Mouse (Mus musculus) skeletal muscle tissue, adult 2 months (tissue): ENCODE data around the gene Bcat1.

Experiments used
- DNase-seq: peaks from one replicate; pipeline ENCODE4 v3.0.0-alpha.2; 2012; ENCODE audit warnings: low read depth, low spot score

Bcat1 gene

DNA sequence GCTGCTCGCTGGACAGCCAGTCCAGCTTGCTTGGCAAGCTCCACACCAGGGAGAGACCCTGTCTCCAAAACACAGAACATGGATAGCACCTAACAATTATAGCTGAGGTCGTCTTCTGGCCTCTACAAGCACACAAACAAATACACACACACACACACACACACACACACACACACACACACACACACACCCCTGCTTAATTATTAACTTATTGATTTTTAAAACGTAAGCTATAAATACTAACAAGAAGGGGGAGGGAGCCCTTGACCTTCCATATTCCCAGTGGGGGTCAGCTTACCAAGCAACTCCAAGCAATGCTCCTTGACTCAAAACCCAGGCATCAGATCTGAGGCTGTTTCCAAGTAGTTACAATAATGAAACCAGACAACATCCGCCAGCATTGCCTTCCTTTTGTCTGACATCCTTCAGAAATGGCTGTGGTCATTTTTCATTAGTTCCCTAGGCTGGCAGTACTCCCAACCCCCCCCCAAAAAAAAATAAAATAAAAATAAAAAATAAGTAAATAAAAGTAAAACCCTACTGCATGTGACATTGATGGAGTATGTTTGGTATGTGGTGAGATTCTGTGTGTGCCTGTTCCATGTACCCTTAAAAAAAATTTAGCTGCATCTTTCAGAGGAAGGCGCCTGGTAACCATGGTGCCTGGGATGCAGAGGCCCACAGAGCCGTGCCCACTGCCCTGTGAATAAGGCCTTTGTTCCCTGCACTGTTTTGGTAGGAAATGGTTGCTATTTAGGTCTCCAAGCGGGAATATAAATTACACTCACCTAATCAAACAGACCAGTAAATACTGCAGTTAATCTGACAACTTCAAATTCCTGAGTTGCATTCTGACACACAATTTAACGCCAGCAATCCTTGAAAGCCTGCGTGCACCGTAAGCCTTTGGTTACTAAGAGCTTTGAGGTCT is 131.3 kb downstream of the Bcat1 start:
- DNase-seq: no peak
